Mouse (Mus musculus) lung, embryonic 16.5 days (tissue): ENCODE data around the gene Ranbp17. TPM values are rescaled to one million over a fixed set of nuclear protein-coding genes. Genes with fewer than 3 reads are reported as not detected.

Source experiments
- ATAC-seq: fragments of 200-750 bp; cut with Nextera tagmentation; 2 replicates; pipeline ENCODE4 v1.8.0; 2017; ENCODE audit warnings: low read depth, mild to moderate bottlenecking, moderate library complexity
- H3K27ac ChIP-seq: fragments of 300-500 bp; sonication (generic); 2 replicates; pipeline ENCODE4 v1.5.1; 2014; ENCODE audit warnings: mild to moderate bottlenecking, control low read depth, low read length
- H3K27me3 ChIP-seq: fragments of 300-500 bp; sonication (generic); 2 replicates; pipeline ENCODE4 v1.6.1; 2014; ENCODE audit warnings: low read depth, low read length, mixed read lengths; ENCODE audit not compliant: control insufficient read depth, insufficient read depth
- H3K36me3 ChIP-seq: fragments of 300-500 bp; sonication (generic); 2 replicates; pipeline ENCODE4 v1.6.1; 2014; ENCODE audit warnings: low read length; ENCODE audit not compliant: control insufficient read depth, insufficient read depth
- H3K4me1 ChIP-seq: fragments of 300-500 bp; sonication (generic); replicated peaks from 2 replicates; pipeline ENCODE4 v1.6.1; 2014; ENCODE audit warnings: low read length, mixed read lengths; ENCODE audit not compliant: control insufficient read depth, insufficient read depth
- H3K4me2 ChIP-seq: fragments of 300-500 bp; sonication (generic); 2 replicates; pipeline ENCODE4 v1.6.1; 2014; ENCODE audit warnings: low read depth, low read length, control low read depth
- H3K4me3 ChIP-seq: fragments of 300-500 bp; sonication (generic); 2 replicates; pipeline ENCODE4 v1.5.1; 2014; ENCODE audit warnings: mild to moderate bottlenecking, low read length, control low read depth
- H3K9ac ChIP-seq: fragments of 300-500 bp; sonication (generic); 2 replicates; pipeline ENCODE4 v1.6.1; 2014; ENCODE audit warnings: low read length, control low read depth
- H3K9me3 ChIP-seq: fragments of 300-500 bp; sonication (generic); 2 replicates; pipeline ENCODE4 v1.6.1; 2016; ENCODE audit warnings: low read length; ENCODE audit not compliant: control insufficient read depth
- WGBS: fragments of 180-500 bp; shearing (Covaris S2); extraction: QIAGEN DNeasy Blood & Tissue Kit; methylation state at CpG from one replicate; pipeline ENCODE4 v1.1.7; 2014; 5-methylcytosine and 5-hydroxymethylcytosine counted together
- polyA plus RNA-seq: library from polyadenylated mRNA; unstranded; fragments of >200 nt; fragmentation: Nextera tagmentation; extraction: Ambion mirVana; gene quantifications from 2 replicates; pipeline ENCODE4 v1.2.1, GENCODE M21; 2015

Gene Ranbp17
- polyA plus RNA-seq = 4.0 and 5.3 TPM in 2 replicates

- WGBS = 1% methylated on average over 56 of the region's 72 CpGs
- Histone ChIP-seq H3K4me1 (0 out of 2 replicates have a peak, but pooled peaks cover 3% of the 10 kb centered on the region), H3K27me3 (no peaks in the 10 kb centered on the region), H3K9me3 (no peaks in the 10 kb centered on the region), H3K36me3 (no peaks in the 10 kb centered on the region), H3K9ac (peak within 1 kb of the TSS; percentile 84), H3K27ac (peak within 1 kb of the TSS; percentile 48; the same call in 1 of the 2 replicates), H3K4me2 (peak within 1 kb of the TSS; percentile 88), H3K4me3 (peak within 1 kb of the TSS; percentile 85)
- peak; percentile 93 for ATAC-seq
These were observed at the start of gene Ranbp17 for GRCm38 (mm10) chr11:33513376-33513991. Gene Ranbp17, minus strand, starts transcription at chr11:33513746.

GRCm38 (mm10) chr11:33554123-33554522 lies 40.6 kb upstream of the Ranbp17 start:
- no peak overlapping the region for H3K4me3 ChIP-seq
- no peaks in the 10 kb centered on the region for H3K27me3 ChIP-seq
- no peaks in the 10 kb centered on the region for H3K9me3 ChIP-seq
- H3K9ac ChIP-seq = no peak overlapping the region
- no peak for ATAC-seq
- no peaks in the 10 kb centered on the region for H3K36me3 ChIP-seq
- no peaks in the 10 kb centered on the region for H3K4me1 ChIP-seq
- no peak overlapping the region for H3K4me2 ChIP-seq
- no peak overlapping the region for H3K27ac ChIP-seq
- WGBS = 77% methylated on average over 8 of the region's 8 CpGs

- H3K9ac ChIP-seq = no peak overlapping the region
- H3K9me3 ChIP-seq = no peaks in the 10 kb centered on the region
- H3K4me3 ChIP-seq = no peak overlapping the region
- H3K36me3 ChIP-seq = no peaks in the 10 kb centered on the region
- H3K4me2 ChIP-seq = no peak overlapping the region
- no peak overlapping the region for H3K27ac ChIP-seq
- 68% methylated on average over 14 of the region's 14 CpGs for WGBS
- no peaks in the 10 kb centered on the region for H3K4me1 ChIP-seq
- H3K27me3 ChIP-seq = no peaks in the 10 kb centered on the region
- no peak for ATAC-seq
These were observed 37.5 kb upstream of the Ranbp17 start for GRCm38 (mm10) chr11:33550861-33551560.

- ATAC-seq = 0 out of 2 replicates have a peak, but pooled peaks have one; percentile 28
- WGBS = 33% methylated on average over 2 of the region's 2 CpGs
These were observed 33.8 kb upstream of the Ranbp17 start for GRCm38 (mm10) chr11:33547386-33547785.

GRCm38 (mm10) chr11:33544945-33545344 lies 31.4 kb upstream of the Ranbp17 start:
- peak; percentile 23; the same call in 1 of the 2 replicates for ATAC-seq
- no peak overlapping the region for H3K4me2 ChIP-seq
- H3K36me3 ChIP-seq = no peaks in the 10 kb centered on the region
- no peak overlapping the region for H3K4me3 ChIP-seq
- WGBS = 84% methylated on average over 2 of the region's 2 CpGs
- no peak overlapping the region for H3K27ac ChIP-seq
- H3K27me3 ChIP-seq = no peaks in the 10 kb centered on the region
- H3K4me1 ChIP-seq = no peaks in the 10 kb centered on the region
- H3K9me3 ChIP-seq = no peaks in the 10 kb centered on the region
- H3K9ac ChIP-seq = no peak overlapping the region

More at GRCm38 (mm10) chr11:33547386-33547785, 33.8 kb upstream of the Ranbp17 start:
- H3K4me1 ChIP-seq = no peaks in the 10 kb centered on the region
- H3K36me3 ChIP-seq = no peaks in the 10 kb centered on the region
- no peaks in the 10 kb centered on the region for H3K27me3 ChIP-seq
- H3K27ac ChIP-seq = no peak overlapping the region
- H3K9ac ChIP-seq = no peak overlapping the region
- no peaks in the 10 kb centered on the region for H3K9me3 ChIP-seq
- H3K4me2 ChIP-seq = no peak overlapping the region
- no peak overlapping the region for H3K4me3 ChIP-seq

GRCm38 (mm10) chr11:33544121-33544520 lies 30.6 kb upstream of the Ranbp17 start:
- no peak overlapping the region for H3K4me3 ChIP-seq
- no peaks in the 10 kb centered on the region for H3K27me3 ChIP-seq
- no peak overlapping the region for H3K27ac ChIP-seq
- no peaks in the 10 kb centered on the region for H3K4me1 ChIP-seq
- 31% methylated on average over 11 of the region's 11 CpGs for WGBS
- no peaks in the 10 kb centered on the region for H3K9me3 ChIP-seq
- H3K9ac ChIP-seq = no peak overlapping the region
- no peaks in the 10 kb centered on the region for H3K36me3 ChIP-seq
- no peak overlapping the region for H3K4me2 ChIP-seq
- no peak for ATAC-seq

- no peak for ATAC-seq
- no peaks in the 10 kb centered on the region for H3K4me1 ChIP-seq
- no peak overlapping the region for H3K4me2 ChIP-seq
- WGBS = 74% methylated on average over 5 of the region's 5 CpGs
- H3K4me3 ChIP-seq = no peak overlapping the region
- H3K9me3 ChIP-seq = no peaks in the 10 kb centered on the region
- H3K9ac ChIP-seq = no peak overlapping the region
- no peak overlapping the region for H3K27ac ChIP-seq
- no peaks in the 10 kb centered on the region for H3K27me3 ChIP-seq
- H3K36me3 ChIP-seq = no peaks in the 10 kb centered on the region
These were observed 24.0 kb upstream of the Ranbp17 start for GRCm38 (mm10) chr11:33537390-33538125.

GRCm38 (mm10) chr11:33536636-33537035 lies 23.1 kb upstream of the Ranbp17 start:
- Histone ChIP-seq H3K4me1 (no peaks in the 10 kb centered on the region), H3K36me3 (no peaks in the 10 kb centered on the region), H3K27ac (no peak overlapping the region), H3K9ac (no peak overlapping the region), H3K4me2 (no peak overlapping the region), H3K9me3 (no peaks in the 10 kb centered on the region), H3K4me3 (no peak overlapping the region), H3K27me3 (no peaks in the 10 kb centered on the region)
- ATAC-seq = no peak
- WGBS = 89% methylated on average over 3 of the region's 3 CpGs

GRCm38 (mm10) chr11:33534541-33534940 lies 21.0 kb upstream of the Ranbp17 start:
- Histone ChIP-seq H3K27ac (no peak overlapping the region), H3K4me3 (no peak overlapping the region), H3K9me3 (no peaks in the 10 kb centered on the region), H3K36me3 (no peaks in the 10 kb centered on the region), H3K4me1 (no peaks in the 10 kb centered on the region), H3K27me3 (no peaks in the 10 kb centered on the region), H3K4me2 (no peak overlapping the region), H3K9ac (no peak overlapping the region)
- WGBS = 82% methylated on average over 4 of the region's 4 CpGs
- ATAC-seq = no peak
